Mouse (Mus musculus): ENCODE measurements at regions not wholly inside any gene's neighbourhood (a gene's known extent, or its start where the extent isn't known, plus 50 kb on each side); places are given as distances from the start of the nearest gene placed in this dataset.

- no peaks in the 10 kb centered on the region for H3K79me2 ChIP-seq (ENCODE audit: control insufficient read depth, insufficient read depth, low read length, poor library complexity)
- H3K4me3 ChIP-seq (ENCODE audit: control insufficient read depth in 1 of 2, insufficient read depth in 1 of 2, low read depth in 2 of 2, low read length in 2 of 2): no peak overlapping the region
- H3K27ac ChIP-seq (ENCODE audit: control insufficient read depth, low read depth, low read length): no peak overlapping the region
- no peaks in the 10 kb centered on the region for H3K36me3 ChIP-seq (ENCODE audit: control insufficient read depth in 1 of 2, insufficient read depth in 2 of 2, low read length in 2 of 2)
- TF ChIP-seq EP300 (IDR thresholded peaks at IDR 0.05; ENCODE audit: low read depth in 1 of 2, low read length in 2 of 2): no peak
- TF ChIP-seq CHD2 (IDR thresholded peaks at IDR 0.05; ENCODE audit: low read length): no peak
- no peak for TF ChIP-seq E2F4 (IDR thresholded peaks at IDR 0.05; ENCODE audit: borderline replicate concordance, low read depth, low read length)
- no peak for TF ChIP-seq NRF1 (IDR thresholded peaks at IDR 0.05; ENCODE audit: insufficient read depth, low read depth, low read length, poor library complexity, severe bottlenecking)
- no peak for TF ChIP-seq ELF1 (IDR thresholded peaks at IDR 0.05; ENCODE audit: low read depth, low read length)
- no peak for TF ChIP-seq MYB (IDR thresholded peaks at IDR 0.05; ENCODE audit: low read depth, low read length)
- TF ChIP-seq TCF12 (IDR thresholded peaks at IDR 0.05; ENCODE audit: low read depth, low read length): no peak
- no peak for TF ChIP-seq JUND (IDR thresholded peaks at IDR 0.05; ENCODE audit: low read depth, low read length)
- no peak for TF ChIP-seq RAD21 (IDR thresholded peaks at IDR 0.05; ENCODE audit: low read depth, low read length)
- TF ChIP-seq ZMIZ1 (IDR thresholded peaks at IDR 0.05; ENCODE audit: low read depth, low read length): no peak
- TF ChIP-seq HCFC1 (IDR thresholded peaks at IDR 0.05; ENCODE audit: low read depth, low read length): no peak
- TF ChIP-seq ZKSCAN1 (IDR thresholded peaks at IDR 0.05; ENCODE audit: low read depth, low read length): no peak
- no peak for TF ChIP-seq SIN3A (IDR thresholded peaks at IDR 0.05; ENCODE audit: low read length)
- TF ChIP-seq POLR2AphosphoS5 (IDR thresholded peaks at IDR 0.05; ENCODE audit: borderline replicate concordance, low read depth, low read length): no peak
- TF ChIP-seq ETS1 (IDR thresholded peaks at IDR 0.05; ENCODE audit: low read depth, low read length): no peak
- no peak for TF ChIP-seq SMC3 (IDR thresholded peaks at IDR 0.05; ENCODE audit: low read depth, low read length)
- no peak for DNase-seq (ENCODE audit: low read depth, low spot score)
- no peak overlapping the region for H3K9ac ChIP-seq (ENCODE audit: control insufficient read depth, low read depth, low read length, poor library complexity, severe bottlenecking)
- no peaks in the 10 kb centered on the region for H3K4me1 ChIP-seq (ENCODE audit: control insufficient read depth in 1 of 2, insufficient read depth in 2 of 2, low read length in 2 of 2)
- no peaks in the 10 kb centered on the region; a peak in 1 of 4 replicates for H3K27me3 ChIP-seq (ENCODE audit: control insufficient read depth in 1 of 2, insufficient read depth in 2 of 2, low read length in 2 of 2)
- no peaks in the 10 kb centered on the region for H3K9me3 ChIP-seq (replicated peaks; ENCODE audit: insufficient read depth, low read length)
These were observed 273.2 kb downstream of the Rps15a start for GRCm38 (mm10) chr7:117842780-117843179.

- H3K4me1 ChIP-seq (ENCODE audit: control insufficient read depth in 1 of 2, insufficient read depth in 2 of 2, low read length in 2 of 2): no peaks in the 10 kb centered on the region
- no peak overlapping the region for H3K27ac ChIP-seq (ENCODE audit: control insufficient read depth, low read depth, low read length)
- H3K36me3 ChIP-seq (ENCODE audit: control insufficient read depth in 1 of 2, insufficient read depth in 2 of 2, low read length in 2 of 2): no peaks in the 10 kb centered on the region
- no peaks in the 10 kb centered on the region for H3K9me3 ChIP-seq (replicated peaks; ENCODE audit: insufficient read depth, low read length)
- H3K4me3 ChIP-seq (ENCODE audit: control insufficient read depth in 1 of 2, insufficient read depth in 1 of 2, low read depth in 2 of 2, low read length in 2 of 2): no peak overlapping the region
- H3K79me2 ChIP-seq (ENCODE audit: control insufficient read depth, insufficient read depth, low read length, poor library complexity): no peaks in the 10 kb centered on the region
- no peak for DNase-seq (ENCODE audit: low read depth, low spot score)
- no peaks in the 10 kb centered on the region for H3K27me3 ChIP-seq (ENCODE audit: control insufficient read depth in 1 of 2, insufficient read depth in 2 of 2, low read length in 2 of 2)
- no peak for TF ChIP-seq POLR2A (IDR thresholded peaks at IDR 0.05; ENCODE audit: control insufficient read depth in 1 of 2, insufficient read depth in 1 of 2, low read depth in 1 of 2, low read length in 2 of 2, poor library complexity in 1 of 2)
- TF ChIP-seq GABPA (IDR thresholded peaks at IDR 0.05; ENCODE audit: low read depth, low read length): no peak
- TF ChIP-seq TCF12 (IDR thresholded peaks at IDR 0.05; ENCODE audit: low read depth, low read length): no peak
- TF ChIP-seq TBP (IDR thresholded peaks at IDR 0.05; ENCODE audit: low read depth, low read length): no peak
- TF ChIP-seq SMC3 (IDR thresholded peaks at IDR 0.05; ENCODE audit: low read depth, low read length): no peak
- no peak for TF ChIP-seq JUND (IDR thresholded peaks at IDR 0.05; ENCODE audit: low read depth, low read length)
- TF ChIP-seq NRF1 (IDR thresholded peaks at IDR 0.05; ENCODE audit: insufficient read depth, low read depth, low read length, poor library complexity, severe bottlenecking): no peak
- TF ChIP-seq ZC3H11A (IDR thresholded peaks at IDR 0.05; ENCODE audit: low read depth, low read length): no peak
- TF ChIP-seq EP300 (IDR thresholded peaks at IDR 0.05; ENCODE audit: low read depth in 1 of 2, low read length in 2 of 2): no peak
- TF ChIP-seq GATA1 (IDR thresholded peaks at IDR 0.05; ENCODE audit: low read depth, low read length): no peak
- TF ChIP-seq MAFK (IDR thresholded peaks at IDR 0.05; ENCODE audit: borderline replicate concordance, low read depth, low read length): no peak
- no peak for TF ChIP-seq MXI1 (IDR thresholded peaks at IDR 0.05; ENCODE audit: low read depth, low read length)
- TF ChIP-seq TAL1 (IDR thresholded peaks at IDR 0.05; ENCODE audit: low read length): no peak
- TF ChIP-seq POLR2AphosphoS2 (IDR thresholded peaks at IDR 0.05; ENCODE audit: low read length): no peak
- no peak for TF ChIP-seq CHD1 (IDR thresholded peaks at IDR 0.05; ENCODE audit: low read depth, low read length)
- no peak for TF ChIP-seq RAD21 (IDR thresholded peaks at IDR 0.05; ENCODE audit: low read depth, low read length)
- TF ChIP-seq SIN3A (IDR thresholded peaks at IDR 0.05; ENCODE audit: low read length): no peak
- no peak overlapping the region for H3K9ac ChIP-seq (ENCODE audit: control insufficient read depth, low read depth, low read length, poor library complexity, severe bottlenecking)
These were observed 321.0 kb downstream of the Rps15a start for GRCm38 (mm10) chr7:117795035-117795434.
